Mouse (Mus musculus): ENCODE measurements around the gene Hsp90ab1.

- TF ChIP-seq CTCF (IDR thresholded peaks at IDR 0.05; ENCODE audit: low read depth, low read length) (no peak), EP300 (IDR thresholded peaks at IDR 0.05; ENCODE audit: insufficient read depth, low read depth, low read length) (no peak), POLR2A (IDR thresholded peaks at IDR 0.05; ENCODE audit: insufficient read depth, low read length) (no peak)
Observed at GRCm38 (mm10) chr17:45619386-45620256, 46.5 kb upstream of the Hsp90ab1 start.
